Mouse (Mus musculus) midbrain, postnatal 0 days (tissue): ENCODE measurements around the gene Akap13. TPM values are rescaled to one million over a fixed set of nuclear protein-coding genes. Genes with fewer than 3 reads are reported as not detected.

ENCODE experiments used
- ATAC-seq: fragments of 200-750 bp; cut with Nextera tagmentation; 2 replicates; pipeline ENCODE4 v1.8.0; 2017; ENCODE audit warnings: moderate number of reproducible peaks, mild to moderate bottlenecking, moderate TSS enrichment, moderate library complexity; ENCODE audit not compliant: low FRiP score
- DNase-seq: peaks from one replicate; pipeline ENCODE4 v3.0.0-alpha.2; 2015; ENCODE audit warnings: low spot score
- H3K27ac ChIP-seq: fragments of 300-500 bp; sonication (generic); 2 replicates; pipeline ENCODE4 v1.5.1; 2014; ENCODE audit warnings: low read depth, mild to moderate bottlenecking, low read length, mixed read lengths
- H3K27me3 ChIP-seq: fragments of 300-500 bp; sonication (generic); 2 replicates; pipeline ENCODE4 v1.6.1; 2014; ENCODE audit warnings: low read length, control low read depth, mixed read lengths; ENCODE audit not compliant: insufficient read depth
- H3K36me3 ChIP-seq: fragments of 300-500 bp; sonication (generic); 2 replicates; pipeline ENCODE4 v1.6.1; 2014; ENCODE audit warnings: low read length, control low read depth, mixed read lengths; ENCODE audit not compliant: insufficient read depth
- H3K4me1 ChIP-seq: fragments of 300-500 bp; sonication (generic); 2 replicates; pipeline ENCODE4 v1.6.1; 2014; ENCODE audit warnings: mild to moderate bottlenecking, control low read depth, antibody characterized with exemption, low read length, mixed read lengths; ENCODE audit not compliant: insufficient read depth
- H3K4me2 ChIP-seq: fragments of 300-500 bp; sonication (generic); 2 replicates; pipeline ENCODE4 v1.6.1; 2014; ENCODE audit warnings: low read depth, mild to moderate bottlenecking, low read length, mixed read lengths; ENCODE audit not compliant: poor library complexity, severe bottlenecking
- H3K4me3 ChIP-seq: fragments of 300-500 bp; sonication (generic); 2 replicates; pipeline ENCODE4 v1.5.1; 2014; ENCODE audit warnings: low read depth, mild to moderate bottlenecking, low read length, moderate library complexity
- H3K9ac ChIP-seq: fragments of 300-500 bp; sonication (generic); replicated peaks from 2 replicates; pipeline ENCODE4 v1.6.1; 2014; ENCODE audit warnings: mild to moderate bottlenecking, low read length, moderate library complexity, mixed read lengths; ENCODE audit not compliant: poor library complexity, severe bottlenecking
- H3K9me3 ChIP-seq: fragments of 300-500 bp; sonication (generic); 2 replicates; pipeline ENCODE4 v1.6.1; 2016; ENCODE audit warnings: low read length, control low read depth
- CTCF ChIP-seq: IDR thresholded peaks from 2 replicates; pipeline ENCODE4 v1.5.1; 2016; ENCODE audit warnings: antibody characterized with exemption, mild to moderate bottlenecking
- WGBS: fragments of 180-500 bp; shearing (Covaris S2); extraction: QIAGEN DNeasy Blood & Tissue Kit; methylation state at CpG from one replicate; pipeline ENCODE4 v1.1.7; 2014; 5-methylcytosine and 5-hydroxymethylcytosine counted together
- polyA plus RNA-seq: library from polyadenylated mRNA; unstranded; fragments of >200 nt; fragmentation: Nextera tagmentation; extraction: Ambion mirVana; gene quantifications from 2 replicates; pipeline ENCODE4 v1.2.1, GENCODE M21; 2015
- total RNA-seq: library from RNA; depleted of rRNA; stranded (reverse); fragments of >200 nt; gene quantifications from 2 replicates; pipeline ENCODE4 v1.2.3, GENCODE M21; 2014

The Akap13 gene
- total and polyA plus RNA-seq, 2 experiments from 2014 or later = 11.7 to 24.6 TPM

- Histone ChIP-seq H3K4me2 (no peak overlapping the region), H3K4me3 (no peak overlapping the region), H3K27ac (no peak overlapping the region), H3K36me3 (no peaks in the 10 kb centered on the region), H3K27me3 (no peaks in the 10 kb centered on the region), H3K9me3 (no peaks in the 10 kb centered on the region), H3K9ac (no peak overlapping the region), H3K4me1 (no peaks in the 10 kb centered on the region)
- TF ChIP-seq CTCF = no peak
- ATAC-seq (no peak), DNase-seq (no peak)
- 44% methylated on average over 3 of the region's 3 CpGs for WGBS
These were observed 41.0 kb upstream of the Akap13 start for GRCm38 (mm10) chr7:75414316-75414715.

- no peaks in the 10 kb centered on the region for H3K9me3 ChIP-seq
- TF ChIP-seq CTCF = no peak
- H3K4me1 ChIP-seq = no peaks in the 10 kb centered on the region
- no peak overlapping the region for H3K4me3 ChIP-seq
- no peaks in the 10 kb centered on the region for H3K27me3 ChIP-seq
- WGBS = 35% methylated on average over 4 of the region's 4 CpGs
- H3K4me2 ChIP-seq = no peak overlapping the region
- ATAC-seq (no peak), DNase-seq (no peak)
- no peak overlapping the region for H3K9ac ChIP-seq
- no peak overlapping the region for H3K27ac ChIP-seq
- no peaks in the 10 kb centered on the region for H3K36me3 ChIP-seq
These were observed 40.0 kb upstream of the Akap13 start for GRCm38 (mm10) chr7:75415166-75415881.

- Histone ChIP-seq H3K4me1 (no peaks in the 10 kb centered on the region), H3K4me3 (no peak overlapping the region), H3K9ac (no peak overlapping the region), H3K4me2 (no peak overlapping the region), H3K27me3 (no peaks in the 10 kb centered on the region), H3K27ac (no peak overlapping the region), H3K9me3 (no peaks in the 10 kb centered on the region), H3K36me3 (no peaks in the 10 kb centered on the region)
- no peak for TF ChIP-seq CTCF
- ATAC-seq (no peak), DNase-seq (no peak)
- WGBS = 88% methylated on average over 7 of the region's 7 CpGs
These were observed 39.3 kb upstream of the Akap13 start for GRCm38 (mm10) chr7:75415882-75416585.

DNA sequence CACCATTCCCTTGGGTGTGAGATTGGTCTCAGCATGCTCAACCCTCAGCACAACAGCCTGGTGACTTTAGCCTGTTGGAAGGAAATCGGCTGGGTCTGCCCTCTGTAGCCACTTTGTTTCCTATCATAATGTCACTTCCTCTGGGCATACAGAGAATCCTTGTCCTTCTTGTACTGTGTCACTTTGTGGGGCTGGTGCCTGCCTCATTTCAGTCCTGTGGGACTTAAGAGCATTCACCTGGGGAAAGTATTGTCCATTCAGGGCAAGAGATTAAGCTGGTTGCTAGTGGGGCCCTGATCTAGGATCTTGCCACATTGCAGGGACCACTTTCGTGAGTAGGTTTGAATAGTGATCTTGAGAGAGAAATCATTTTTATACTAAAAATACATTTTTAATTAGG, 34.4 kb upstream of the Akap13 start:
- H3K4me1 ChIP-seq = no peaks in the 10 kb centered on the region
- H3K27ac ChIP-seq = no peak overlapping the region
- ATAC-seq (no peak), DNase-seq (no peak)
- H3K36me3 ChIP-seq = no peaks in the 10 kb centered on the region
- no peaks in the 10 kb centered on the region for H3K9me3 ChIP-seq
- H3K9ac ChIP-seq = no peak overlapping the region
- H3K27me3 ChIP-seq = no peaks in the 10 kb centered on the region
- no peak for TF ChIP-seq CTCF
- no peak overlapping the region for H3K4me3 ChIP-seq
- 90% methylated on average over 2 of the region's 2 CpGs for WGBS
- no peak overlapping the region for H3K4me2 ChIP-seq

GRCm38 (mm10) chr7:75424121-75424520, 31.2 kb upstream of the Akap13 start:
- no peaks in the 10 kb centered on the region for H3K4me1 ChIP-seq
- H3K9ac ChIP-seq = no peak overlapping the region
- no peak for DNase-seq
- no peak overlapping the region for H3K27ac ChIP-seq
- no peak overlapping the region for H3K4me2 ChIP-seq
- ATAC-seq = no peak
- no peaks in the 10 kb centered on the region for H3K9me3 ChIP-seq
- no peak for TF ChIP-seq CTCF
- 66% methylated on average over 7 of the region's 7 CpGs for WGBS
- H3K36me3 ChIP-seq = no peaks in the 10 kb centered on the region
- H3K27me3 ChIP-seq = no peaks in the 10 kb centered on the region
- H3K4me3 ChIP-seq = no peak overlapping the region

GRCm38 (mm10) chr7:75427322-75427721, 28.0 kb upstream of the Akap13 start:
- no peak overlapping the region for H3K9ac ChIP-seq
- no peak overlapping the region for H3K4me2 ChIP-seq
- H3K27ac ChIP-seq = no peak overlapping the region
- DNase-seq = no peak
- 75% methylated on average over 4 of the region's 4 CpGs for WGBS
- H3K4me1 ChIP-seq = no peaks in the 10 kb centered on the region
- no peak overlapping the region for H3K4me3 ChIP-seq
- no peaks in the 10 kb centered on the region for H3K9me3 ChIP-seq
- H3K36me3 ChIP-seq = no peaks in the 10 kb centered on the region
- H3K27me3 ChIP-seq = no peaks in the 10 kb centered on the region
- ATAC-seq = no peak
- no peak for TF ChIP-seq CTCF
